Mouse (Mus musculus) liver, adult 2 months (tissue): ENCODE data around the gene 4930412O13Rik. TPM values are rescaled to one million over a fixed set of nuclear protein-coding genes. Genes with fewer than 3 reads are reported as not detected.

Experiments
- DNase-seq: peaks from one replicate; pipeline ENCODE4 v3.0.0-alpha.2; 2011; ENCODE audit warnings: low read depth, low spot score; ENCODE audit errors: extremely low read depth
- H3K27ac ChIP-seq: fragments of 200-500 bp; replicated peaks from 2 replicates; pipeline ENCODE4 v1.5.1; 2012; ENCODE audit warnings: low read depth, mild to moderate bottlenecking, control low read depth, inconsistent platforms, low read length; ENCODE audit not compliant: insufficient read depth
- H3K27me3 ChIP-seq: fragments of 200-500 bp; 2 replicates; pipeline ENCODE4 v1.6.1; 2012; ENCODE audit warnings: mild to moderate bottlenecking, moderate library complexity, low read length, inconsistent platforms; ENCODE audit not compliant: control insufficient read depth, insufficient read depth
- H3K36me3 ChIP-seq: fragments of 200-500 bp; 2 replicates; pipeline ENCODE4 v1.6.1; 2012; ENCODE audit warnings: low read length, inconsistent platforms; ENCODE audit not compliant: control insufficient read depth, insufficient read depth
- H3K4me1 ChIP-seq: fragments of 200-500 bp; 2 replicates; pipeline ENCODE4 v1.6.1; 2011; ENCODE audit warnings: low read length; ENCODE audit not compliant: control insufficient read depth, insufficient read depth
- H3K4me3 ChIP-seq: fragments of 200-500 bp; 2 replicates; pipeline ENCODE4 v1.5.1; 2011; ENCODE audit warnings: low read depth, mild to moderate bottlenecking, control low read depth, low read length, moderate library complexity; ENCODE audit not compliant: insufficient read depth
- H3K79me2 ChIP-seq: fragments of 200-500 bp; 2 replicates; pipeline ENCODE4 v1.6.1; 2012; ENCODE audit warnings: inconsistent platforms, mild to moderate bottlenecking, low read length, moderate library complexity; ENCODE audit not compliant: control insufficient read depth, insufficient read depth
- H3K9ac ChIP-seq: fragments of 200-500 bp; 2 replicates; pipeline ENCODE4 v1.6.1; 2012; ENCODE audit warnings: low read depth, mild to moderate bottlenecking, control low read depth, inconsistent platforms, low read length
- CTCF ChIP-seq: fragments of 200-500 bp; IDR thresholded peaks from 2 replicates; pipeline ENCODE4 v1.5.1; 2011; ENCODE audit warnings: low read depth, low read length, control low read depth
- POLR2A ChIP-seq: fragments of 200-500 bp; IDR thresholded peaks from 2 replicates; pipeline ENCODE4 v1.6.1; 2011; ENCODE audit warnings: low read length, control low read depth; ENCODE audit not compliant: insufficient read depth; ENCODE audit errors: extremely low read depth
- WGBS: fragments of 180-500 bp; shearing (Covaris S2); methylation state at CpG from one replicate; pipeline ENCODE4 v1.1.7; 2018; 5-methylcytosine and 5-hydroxymethylcytosine counted together
- polyA plus RNA-seq: library from polyadenylated mRNA; depleted of rRNA; stranded (reverse); fragments of >200 nt; gene quantifications from 2 replicates; pipeline ENCODE4 v1.2.3, GENCODE M21; 2012
- total RNA-seq: library from RNA; depleted of rRNA; stranded (reverse); fragments of >200 nt; gene quantifications from 2 replicates; pipeline ENCODE4 v1.2.3, GENCODE M21; 2014

Gene 4930412O13Rik
- total and polyA plus RNA-seq, 2 experiments: not detected

- WGBS: 7% methylated on average over 22 of the region's 22 CpGs
- peaks cover 14% of the 10 kb centered on the region; the same call in 1 of the 2 replicates for H3K27me3 ChIP-seq
- H3K27ac ChIP-seq: no peak overlapping the region
- no peak overlapping the region for H3K4me3 ChIP-seq
- no peak overlapping the region for H3K9ac ChIP-seq
- TF ChIP-seq CTCF (no peak), POLR2A (no peak)
- H3K79me2 ChIP-seq: no peaks in the 10 kb centered on the region
- DNase-seq: no peak
- H3K36me3 ChIP-seq: no peaks in the 10 kb centered on the region
- no peaks in the 10 kb centered on the region for H3K4me1 ChIP-seq
Measured at GRCm38 (mm10) chr2:9896097-9896770, 15.2 kb downstream of the 4930412O13Rik start.

GRCm38 (mm10) chr2:9897846-9898245 lies 16.8 kb downstream of the 4930412O13Rik start:
- 50% methylated on average over 8 of the region's 8 CpGs for WGBS
- Histone ChIP-seq H3K27me3 (peaks cover 14% of the 10 kb centered on the region; the same call in 1 of the 2 replicates), H3K27ac (no peak overlapping the region), H3K79me2 (no peaks in the 10 kb centered on the region), H3K4me3 (no peak overlapping the region), H3K9ac (no peak overlapping the region), H3K4me1 (no peaks in the 10 kb centered on the region), H3K36me3 (no peaks in the 10 kb centered on the region)
- DNase-seq: no peak
- TF ChIP-seq CTCF (no peak), POLR2A (no peak)

GRCm38 (mm10) chr2:9903854-9904560 lies 23.0 kb downstream of the 4930412O13Rik start:
- DNase-seq: no peak
- no peak overlapping the region for H3K27ac ChIP-seq
- no peaks in the 10 kb centered on the region for H3K27me3 ChIP-seq
- WGBS: 71% methylated on average over 14 of the region's 14 CpGs
- no peaks in the 10 kb centered on the region for H3K79me2 ChIP-seq
- H3K4me3 ChIP-seq: no peak overlapping the region
- no peaks in the 10 kb centered on the region for H3K4me1 ChIP-seq
- H3K36me3 ChIP-seq: no peaks in the 10 kb centered on the region
- H3K9ac ChIP-seq: no peak overlapping the region
- TF ChIP-seq POLR2A (no peak), CTCF (no peak)

GRCm38 (mm10) chr2:9905995-9906394 lies 24.9 kb downstream of the 4930412O13Rik start:
- Histone ChIP-seq H3K36me3 (no peaks in the 10 kb centered on the region), H3K27me3 (no peaks in the 10 kb centered on the region), H3K27ac (no peak overlapping the region), H3K79me2 (no peaks in the 10 kb centered on the region), H3K4me3 (no peak overlapping the region), H3K9ac (no peak overlapping the region), H3K4me1 (no peaks in the 10 kb centered on the region)
- no peak for DNase-seq
- TF ChIP-seq POLR2A (no peak), CTCF (no peak)
- WGBS: 7% methylated on average over 11 of the region's 11 CpGs

- Histone ChIP-seq H3K79me2 (no peaks in the 10 kb centered on the region), H3K27ac (no peak overlapping the region), H3K27me3 (no peaks in the 10 kb centered on the region), H3K4me1 (peaks cover 6% of the 10 kb centered on the region), H3K4me3 (no peak overlapping the region), H3K36me3 (peaks cover 6% of the 10 kb centered on the region; the same call in 1 of the 2 replicates), H3K9ac (no peak overlapping the region)
- TF ChIP-seq CTCF (no peak), POLR2A (no peak)
- 94% methylated on average over 9 of the region's 9 CpGs for WGBS
- DNase-seq: no peak
Measured at GRCm38 (mm10) chr2:9917602-9918001, 36.5 kb downstream of the 4930412O13Rik start.

- Histone ChIP-seq H3K36me3 (peaks cover 6% of the 10 kb centered on the region; the same call in 1 of the 2 replicates), H3K9ac (peak overlapping the region; percentile 8; the same call in 1 of the 2 replicates), H3K79me2 (no peaks in the 10 kb centered on the region), H3K27me3 (no peaks in the 10 kb centered on the region), H3K27ac (peak overlapping the region; percentile 35; the same call in 1 of the 2 replicates), H3K4me1 (peaks cover 6% of the 10 kb centered on the region), H3K4me3 (peak overlapping the region; percentile 24; the same call in 1 of the 2 replicates)
- whole genome bisulfite sequencing: 29% methylated on average over 17 of the region's 17 CpGs
- DNase-seq: peak; percentile 90
- TF ChIP-seq POLR2A (no peak), CTCF (no peak)
Measured at GRCm38 (mm10) chr2:9918691-9919471, 37.8 kb downstream of the 4930412O13Rik start.
